13 mouse cellular contexts compared by ENCODE assay signal in the genomic region with DNA sequence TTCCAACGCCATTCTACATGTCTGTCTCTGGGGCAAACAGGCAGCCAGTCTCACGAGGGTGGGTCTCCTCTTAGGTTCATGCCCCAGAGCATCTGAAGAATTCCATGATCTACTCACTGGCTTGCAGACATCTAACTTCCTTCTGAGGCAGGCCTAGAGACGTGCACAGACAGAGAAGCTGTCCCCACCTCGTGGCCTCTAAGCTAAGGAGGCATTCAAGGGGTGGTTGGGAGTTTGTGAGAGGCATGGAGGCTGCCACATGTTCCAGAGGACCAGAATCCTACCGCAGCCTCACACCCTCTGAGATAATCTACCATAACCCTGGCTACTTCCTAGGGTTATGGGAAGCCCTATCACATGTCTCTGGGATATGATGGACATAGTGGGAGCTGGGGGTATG. TPM values are rescaled to one million over a fixed set of nuclear protein-coding genes. Genes with fewer than 3 reads are reported as not detected.
DNase-seq lines count a peak whose midpoint lies in the region; ATAC-seq and TF ChIP-seq lines count a peak whose summit lies in the region.
"Had no signal": no experiment of that assay in that cellular context is flagged by ENCODE, and none has a peak within 500 bp of the region (broad histone marks: within the 10 kb centered on the region; RNA-seq: fewer than 3 reads in every experiment).

No protein-coding gene starts in this region.

- H3K4me3 ChIP-seq in heart, postnatal 0 days (ENCODE audit: low read depth, low read length), result no peak overlapping the region
- H3K4me3 ChIP-seq in lung, postnatal 0 days (ENCODE audit: low read depth, low read length), result no peak overlapping the region
- H3K4me3 ChIP-seq in embryonic facial prominence, embryonic 15.5 days (replicated peaks), result no peak overlapping the region
- H3K4me3 ChIP-seq in midbrain, embryonic 16.5 days (ENCODE audit: low read depth, low read length), result no peak overlapping the region
- H3K4me3 ChIP-seq: midbrain, embryonic 12.5 days had no signal

- no peak for DNase-seq in heart, postnatal 0 days (ENCODE audit: low spot score)
- no peak for DNase-seq in heart, adult 8-10 months (ENCODE audit: low spot score)
- no peak for DNase-seq in lung, postnatal 0 days (ENCODE audit: low spot score)
- DNase-seq in lung, postnatal 4 days, result no peak
- peak; percentile 27 for DNase-seq in splenic B cell, adult 2 months (ENCODE audit: low read depth, low spot score)

- TF ChIP-seq CTCF in heart, postnatal 0 days (IDR thresholded peaks at IDR 0.05; ENCODE audit: low read depth), result no peak
- TF ChIP-seq CTCF in lung, postnatal 0 days (IDR thresholded peaks at IDR 0.05), result no peak

- no peak for TF ChIP-seq EP300 in heart, postnatal 0 days (IDR thresholded peaks at IDR 0.05; ENCODE audit: low read depth)
- TF ChIP-seq EP300 in lung, postnatal 0 days (IDR thresholded peaks at IDR 0.05), result no peak

- no peak overlapping the region for H3K9ac ChIP-seq in heart, postnatal 0 days (replicated peaks; ENCODE audit: low read depth, low read length)
- no peak overlapping the region for H3K9ac ChIP-seq in lung, postnatal 0 days (replicated peaks; ENCODE audit: low read depth)
- H3K9ac ChIP-seq in embryonic facial prominence, embryonic 15.5 days, result no peak overlapping the region
- no peak overlapping the region for H3K9ac ChIP-seq in midbrain, embryonic 16.5 days (ENCODE audit: low read depth, low read length)
- H3K9ac ChIP-seq: midbrain, embryonic 12.5 days had no signal

- 0 out of 2 replicates have a peak, but pooled peaks cover 1% of the 10 kb centered on the region for H3K36me3 ChIP-seq in heart, postnatal 0 days (replicated peaks; ENCODE audit: control insufficient read depth, insufficient read depth, low read length)
- peaks cover 4% of the 10 kb centered on the region; the same call in 1 of the 2 replicates for H3K36me3 ChIP-seq in lung, postnatal 0 days (ENCODE audit: insufficient read depth, low read length)
- peaks cover 10% of the 10 kb centered on the region for H3K36me3 ChIP-seq in embryonic facial prominence, embryonic 15.5 days
- no peaks in the 10 kb centered on the region; the same call in none of the 2 replicates for H3K36me3 ChIP-seq in splenic B cell, adult 2 months (ENCODE audit: control insufficient read depth, insufficient read depth, low read length, poor library complexity, severe bottlenecking)
- no peaks in the 10 kb centered on the region for H3K36me3 ChIP-seq in midbrain, embryonic 16.5 days (ENCODE audit: control insufficient read depth, insufficient read depth, low read length)
- H3K36me3 ChIP-seq: midbrain, embryonic 12.5 days had no signal

- peak overlapping the region; percentile 63; the same call in 1 of the 2 replicates for H3K4me2 ChIP-seq in heart, postnatal 0 days (ENCODE audit: low read depth, low read length)
- H3K4me2 ChIP-seq in lung, postnatal 0 days (replicated peaks; ENCODE audit: low read depth, low read length), result 0 out of 2 replicates have a peak overlapping the region, but pooled peaks have one; percentile 62
- H3K4me2 ChIP-seq in embryonic facial prominence, embryonic 15.5 days (replicated peaks), result no peak overlapping the region; the same call in 1 of the 2 replicates
- H3K4me2 ChIP-seq in midbrain, embryonic 16.5 days (ENCODE audit: low read length), result no peak overlapping the region

- H3K27me3 ChIP-seq in heart, postnatal 0 days (ENCODE audit: control insufficient read depth, insufficient read depth, low read length), result peaks cover 5% of the 10 kb centered on the region; the same call in 1 of the 2 replicates
- no peaks in the 10 kb centered on the region for H3K27me3 ChIP-seq in lung, postnatal 0 days (replicated peaks; ENCODE audit: insufficient read depth, low read length)
- peaks cover 26% of the 10 kb centered on the region for H3K27me3 ChIP-seq in embryonic facial prominence, embryonic 15.5 days
- H3K27me3 ChIP-seq in splenic B cell, adult 2 months (ENCODE audit: control insufficient read depth, insufficient read depth, low read length, poor library complexity, severe bottlenecking), result no peaks in the 10 kb centered on the region
- H3K27me3 ChIP-seq in midbrain, embryonic 16.5 days (ENCODE audit: control insufficient read depth, insufficient read depth, low read depth, low read length), result peaks cover 21% of the 10 kb centered on the region

- 51% methylated on average over 5 of the region's 5 CpGs for WGBS in heart, postnatal 0 days
- WGBS in lung, postnatal 0 days, result 69% methylated on average over 5 of the region's 5 CpGs
- 59% methylated on average over 5 of the region's 5 CpGs for WGBS in embryonic facial prominence, embryonic 15.5 days
- 88% methylated on average over 5 of the region's 5 CpGs for WGBS in midbrain, embryonic 16.5 days

- H3K9me3 ChIP-seq in heart, postnatal 0 days (replicated peaks; ENCODE audit: control insufficient read depth, low read length), result no peaks in the 10 kb centered on the region
- H3K9me3 ChIP-seq in lung, postnatal 0 days (ENCODE audit: low read length), result no peaks in the 10 kb centered on the region
- no peaks in the 10 kb centered on the region for H3K9me3 ChIP-seq in embryonic facial prominence, embryonic 15.5 days (replicated peaks)
- no peaks in the 10 kb centered on the region for H3K9me3 ChIP-seq in midbrain, embryonic 16.5 days (replicated peaks; ENCODE audit: control insufficient read depth, low read length, poor library complexity, severe bottlenecking)
- H3K9me3 ChIP-seq: midbrain, embryonic 12.5 days had no signal

- no peaks in the 10 kb centered on the region for H3K4me1 ChIP-seq in heart, postnatal 0 days (ENCODE audit: control insufficient read depth, insufficient read depth)
- peaks cover 18% of the 10 kb centered on the region for H3K4me1 ChIP-seq in lung, postnatal 0 days (ENCODE audit: insufficient read depth, low read depth, low read length)
- peaks cover 32% of the 10 kb centered on the region for H3K4me1 ChIP-seq in embryonic facial prominence, embryonic 15.5 days
- no peaks in the 10 kb centered on the region; the same call in 1 of the 2 replicates for H3K4me1 ChIP-seq in midbrain, embryonic 16.5 days (ENCODE audit: control insufficient read depth, insufficient read depth, low read length)

- peak overlapping the region; percentile 46; the same call in 1 of the 2 replicates for H3K27ac ChIP-seq in heart, postnatal 0 days (ENCODE audit: low read depth)
- H3K27ac ChIP-seq in lung, postnatal 0 days (ENCODE audit: low read length), result peak overlapping the region; percentile 54
- peak overlapping the region; percentile 28; the same call in 1 of the 2 replicates for H3K27ac ChIP-seq in embryonic facial prominence, embryonic 15.5 days (replicated peaks)
- H3K27ac ChIP-seq in midbrain, embryonic 16.5 days (ENCODE audit: low read length), result no peak overlapping the region
- H3K27ac ChIP-seq: midbrain, embryonic 12.5 days had no signal

- no peak for ATAC-seq in heart, postnatal 0 days (ENCODE audit: insufficient read depth, low read depth)
- ATAC-seq in lung, postnatal 0 days, result no peak
- no peak for ATAC-seq in embryonic facial prominence, embryonic 15.5 days (ENCODE audit: insufficient number of reproducible peaks, low FRiP score, low TSS enrichment, low read depth)
- ATAC-seq in midbrain, embryonic 16.5 days, result no peak
- no peak for ATAC-seq in CD4-positive, CD25-positive, alpha-beta regulatory T cell, adult 4 months

RNA-seq across cellular contexts. Expression of a gene that starts 2.7 kb away (rescaled TPM):
- total RNA-seq in heart, postnatal 0 days (2014; rRNA removed; ENCODE audit: low replicate concordance), result 4.9 and 8.6 TPM in 2 replicates
- polyA plus RNA-seq in heart, postnatal 0 days (2015; fragmentation: Nextera tagmentation; extraction: Ambion mirVana), result 4.4 and 5.2 TPM in 2 replicates
- total RNA-seq in heart, adult 8-10 months (2022), result 1 to 10 TPM; 3.9 to 5.0 (median 4.7) TPM
- 13.8 and 14.8 TPM in 2 replicates for polyA plus RNA-seq in lung, postnatal 0 days (2015; fragmentation: Nextera tagmentation; extraction: Ambion mirVana)
- 9.3 and 10.5 TPM in 2 replicates for polyA plus RNA-seq in embryonic facial prominence, embryonic 15.5 days (2015; fragmentation: Nextera tagmentation; extraction: Ambion mirVana)
- 1.2 and 1.4 TPM in 2 replicates for polyA plus RNA-seq in midbrain, embryonic 16.5 days (2015; fragmentation: Nextera tagmentation; extraction: Ambion mirVana)
- polyA plus RNA-seq in CD4-positive, CD25-positive, alpha-beta regulatory T cell, adult 4 months (2017; shearing (Covaris generic)), result 10 to 100 TPM; 60.5 to 94.3 TPM

RNA-seq across cellular contexts. Expression of a gene that starts 13.4 kb away (rescaled TPM):
- 34.1 and 38.1 TPM in 2 replicates for total RNA-seq in heart, postnatal 0 days (2014; rRNA removed; ENCODE audit: low replicate concordance)
- 8.8 and 9.6 TPM in 2 replicates for polyA plus RNA-seq in heart, postnatal 0 days (2015; fragmentation: Nextera tagmentation; extraction: Ambion mirVana)
- total RNA-seq in heart, adult 8-10 months (2022), result 1 to 10 TPM; 5.0 to 9.4 (median 9.2) TPM
- 14.1 and 16.0 TPM in 2 replicates for polyA plus RNA-seq in lung, postnatal 0 days (2015; fragmentation: Nextera tagmentation; extraction: Ambion mirVana)
- polyA plus RNA-seq in embryonic facial prominence, embryonic 15.5 days (2015; fragmentation: Nextera tagmentation; extraction: Ambion mirVana), result 26.8 and 26.9 TPM in 2 replicates
- polyA plus RNA-seq in midbrain, embryonic 16.5 days (2015; fragmentation: Nextera tagmentation; extraction: Ambion mirVana), result 13.1 and 15.0 TPM in 2 replicates
- under 1 TPM in 1 of 2 experiments, not detected in 1; 0.28 TPM for polyA plus RNA-seq in CD4-positive, CD25-positive, alpha-beta regulatory T cell, adult 4 months (2017; shearing (Covaris generic))

RNA-seq across cellular contexts. Expression of a gene that starts 17.3 kb away (rescaled TPM):
- total RNA-seq in heart, postnatal 0 days (2014; rRNA removed; ENCODE audit: low replicate concordance), result 49.0 and 63.7 TPM in 2 replicates
- 38.4 and 41.9 TPM in 2 replicates for polyA plus RNA-seq in heart, postnatal 0 days (2015; fragmentation: Nextera tagmentation; extraction: Ambion mirVana)
- total RNA-seq in heart, adult 8-10 months (2022), result 10 to 100 TPM; 38.5 to 49.3 (median 39.5) TPM
- polyA plus RNA-seq in lung, postnatal 0 days (2015; fragmentation: Nextera tagmentation; extraction: Ambion mirVana), result 74.0 and 80.1 TPM in 2 replicates
- polyA plus RNA-seq in embryonic facial prominence, embryonic 15.5 days (2015; fragmentation: Nextera tagmentation; extraction: Ambion mirVana), result 114 and 115 TPM in 2 replicates
- 116 and 117 TPM in 2 replicates for polyA plus RNA-seq in midbrain, embryonic 16.5 days (2015; fragmentation: Nextera tagmentation; extraction: Ambion mirVana)
- 10 to 100 TPM; 48.2 to 55.8 TPM for polyA plus RNA-seq in CD4-positive, CD25-positive, alpha-beta regulatory T cell, adult 4 months (2017; shearing (Covaris generic))

RNA-seq across cellular contexts. Expression of a gene that starts 20.4 kb away (rescaled TPM):
- total RNA-seq in heart, postnatal 0 days (2014; rRNA removed; ENCODE audit: low replicate concordance), result not detected in 2 replicates
- polyA plus RNA-seq in heart, postnatal 0 days (2015; fragmentation: Nextera tagmentation; extraction: Ambion mirVana), result not detected in 2 replicates
- total RNA-seq in heart, adult 8-10 months (2022), result not detected
- polyA plus RNA-seq in lung, postnatal 0 days (2015; fragmentation: Nextera tagmentation; extraction: Ambion mirVana), result 0.12 TPM in 1 of 2 replicates, not detected in the other
- polyA plus RNA-seq in embryonic facial prominence, embryonic 15.5 days (2015; fragmentation: Nextera tagmentation; extraction: Ambion mirVana), result not detected in 2 replicates
- polyA plus RNA-seq in midbrain, embryonic 16.5 days (2015; fragmentation: Nextera tagmentation; extraction: Ambion mirVana), result not detected in 2 replicates
- not detected for polyA plus RNA-seq in CD4-positive, CD25-positive, alpha-beta regulatory T cell, adult 4 months (2017; shearing (Covaris generic))
- total RNA-seq: adrenal gland, adult 8-10 months; gastrocnemius, adult 8-10 months had no signal
- polyA plus RNA-seq: midbrain, embryonic 12.5 days; neural tube, embryonic 14.5 days had no signal

RNA-seq across cellular contexts. Expression of a gene that starts 24.5 kb away (rescaled TPM):
- not detected in 2 replicates for total RNA-seq in heart, postnatal 0 days (2014; rRNA removed; ENCODE audit: low replicate concordance)
- polyA plus RNA-seq in heart, postnatal 0 days (2015; fragmentation: Nextera tagmentation; extraction: Ambion mirVana), result 0.33 TPM in 1 of 2 replicates, not detected in the other
- total RNA-seq in heart, adult 8-10 months (2022), result not detected
- 0.32 and 0.98 TPM in 2 replicates for polyA plus RNA-seq in lung, postnatal 0 days (2015; fragmentation: Nextera tagmentation; extraction: Ambion mirVana)
- polyA plus RNA-seq in embryonic facial prominence, embryonic 15.5 days (2015; fragmentation: Nextera tagmentation; extraction: Ambion mirVana), result 0.77 TPM in 1 of 2 replicates, not detected in the other
- polyA plus RNA-seq in midbrain, embryonic 16.5 days (2015; fragmentation: Nextera tagmentation; extraction: Ambion mirVana), result 0.43 TPM in 1 of 2 replicates, not detected in the other
- not detected for polyA plus RNA-seq in CD4-positive, CD25-positive, alpha-beta regulatory T cell, adult 4 months (2017; shearing (Covaris generic))
- total RNA-seq: gastrocnemius, adult 8-10 months; left cerebral cortex, postnatal 36 days had no signal

Comparison
In these comparisons a context has a peak if more than half of its experiments do, and no peak if none do; other contexts are left out.
1. H3K4me2 ChIP-seq: peak in heart, postnatal 0 days (single experiment) and lung, postnatal 0 days (single experiment); none in embryonic facial prominence, embryonic 15.5 days (single experiment) and midbrain, embryonic 16.5 days (single experiment).